Mouse (Mus musculus) kidney, embryonic 14.5 days (tissue): ENCODE data around the gene Ctsh. TPM values are rescaled to one million over a fixed set of nuclear protein-coding genes. Genes with fewer than 3 reads are reported as not detected.
"Not testable (repeated sequence)": the region's sequence is repeated elsewhere in the genome, so short reads cannot be mapped to it uniquely, and the experiment has no call there.

Experiments
- ATAC-seq: fragments of 200-750 bp; cut with Nextera tagmentation; 2 replicates; pipeline ENCODE4 v1.8.0; 2017; ENCODE audit warnings: moderate number of reproducible peaks, mild to moderate bottlenecking, moderate TSS enrichment, moderate library complexity; ENCODE audit not compliant: low FRiP score, low TSS enrichment
- H3K27ac ChIP-seq: fragments of 300-500 bp; sonication (generic); 2 replicates; pipeline ENCODE4 v1.5.1; 2014; ENCODE audit warnings: low read depth, mild to moderate bottlenecking, low read length, moderate library complexity, mixed read lengths
- H3K27me3 ChIP-seq: fragments of 300-500 bp; sonication (generic); 2 replicates; pipeline ENCODE4 v1.6.1; 2014; ENCODE audit warnings: mild to moderate bottlenecking, low read length; ENCODE audit not compliant: control insufficient read depth, insufficient read depth
- H3K36me3 ChIP-seq: fragments of 300-500 bp; sonication (generic); 2 replicates; pipeline ENCODE4 v1.6.1; 2014; ENCODE audit warnings: low read length, mixed read lengths; ENCODE audit not compliant: control insufficient read depth, insufficient read depth
- H3K4me1 ChIP-seq: fragments of 300-500 bp; sonication (generic); 2 replicates; pipeline ENCODE4 v1.6.1; 2014; ENCODE audit warnings: low read length, mixed read lengths; ENCODE audit not compliant: control insufficient read depth, insufficient read depth
- H3K4me2 ChIP-seq: fragments of 300-500 bp; sonication (generic); replicated peaks from 2 replicates; pipeline ENCODE4 v1.6.1; 2014; ENCODE audit warnings: low read depth, mild to moderate bottlenecking, low read length
- H3K4me3 ChIP-seq: fragments of 300-500 bp; sonication (generic); 2 replicates; pipeline ENCODE4 v1.5.1; 2014; ENCODE audit warnings: mild to moderate bottlenecking, low read length
- H3K9ac ChIP-seq: fragments of 300-500 bp; sonication (generic); 2 replicates; pipeline ENCODE4 v1.6.1; 2014; ENCODE audit warnings: low read depth, mild to moderate bottlenecking, low read length, moderate library complexity
- H3K9me3 ChIP-seq: fragments of 300-500 bp; sonication (generic); 2 replicates; pipeline ENCODE4 v1.6.1; 2016; ENCODE audit warnings: low read length; ENCODE audit not compliant: control insufficient read depth
- WGBS: fragments of 180-500 bp; shearing (Covaris S2); extraction: QIAGEN DNeasy Blood & Tissue Kit; methylation state at CpG from one replicate; pipeline ENCODE4 v1.1.7; 2014; 5-methylcytosine and 5-hydroxymethylcytosine counted together
- polyA plus RNA-seq: library from polyadenylated mRNA; unstranded; fragments of >200 nt; fragmentation: Nextera tagmentation; extraction: Ambion mirVana; gene quantifications from 2 replicates; pipeline ENCODE4 v1.2.1, GENCODE M21; 2014

Ctsh gene
- polyA plus RNA-seq, 1 experiment from 2014 or later = 70.4 TPM

DNA sequence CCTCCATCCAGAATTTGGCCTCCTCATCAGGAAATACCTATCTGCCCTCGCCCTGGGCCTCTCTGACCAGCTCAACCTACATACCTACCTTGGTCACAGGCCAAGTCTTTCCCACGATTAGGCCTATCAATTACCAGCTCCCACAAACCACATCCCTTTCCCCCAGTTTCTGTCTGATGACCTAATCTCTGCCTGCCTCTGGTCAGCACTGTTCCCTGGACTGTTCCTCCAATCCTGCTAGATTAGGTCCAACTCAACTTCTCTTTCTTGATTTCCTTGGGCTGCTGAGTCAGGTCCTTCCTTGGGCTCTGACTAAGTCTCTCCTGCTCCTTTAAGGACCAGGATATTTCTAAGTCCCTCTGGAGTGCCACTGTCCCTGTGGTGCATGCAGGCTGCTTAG is 13.4 kb downstream of the Ctsh start:
- WGBS = 79% methylated on average over 2 of the region's 2 CpGs
- no peak overlapping the region for H3K4me2 ChIP-seq
- 0 out of 2 replicates have a peak, but pooled peaks cover 2% of the 10 kb centered on the region for H3K36me3 ChIP-seq
- H3K27ac ChIP-seq = no peak overlapping the region
- no peak for ATAC-seq
- H3K4me1 ChIP-seq = no peaks in the 10 kb centered on the region
- H3K9me3 ChIP-seq = no peaks in the 10 kb centered on the region
- H3K27me3 ChIP-seq = no peaks in the 10 kb centered on the region
- H3K9ac ChIP-seq = no peak overlapping the region
- no peak overlapping the region for H3K4me3 ChIP-seq

DNA sequence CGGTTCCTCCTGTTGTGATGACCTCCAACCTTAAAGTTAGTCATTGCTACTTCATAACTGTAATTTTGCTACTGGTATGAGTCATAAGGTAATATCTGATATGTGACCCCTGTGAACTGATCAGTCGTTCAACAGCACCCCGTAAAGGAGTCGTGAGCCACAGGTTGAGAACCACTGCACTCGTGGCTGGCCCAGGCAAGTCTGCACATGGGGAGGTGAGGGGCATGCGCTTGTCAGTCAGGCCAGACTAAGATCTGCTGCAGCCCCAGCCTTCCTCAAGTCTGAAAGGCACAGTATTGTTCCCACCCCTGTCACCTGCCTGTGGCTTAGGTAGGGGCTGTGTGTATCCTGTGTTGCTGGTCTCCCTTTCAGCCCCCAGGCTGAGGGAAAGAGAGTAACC is 14.8 kb downstream of the Ctsh start:
- Histone ChIP-seq H3K4me2 (no peak overlapping the region), H3K36me3 (0 out of 2 replicates have a peak, but pooled peaks cover 2% of the 10 kb centered on the region), H3K27me3 (no peaks in the 10 kb centered on the region), H3K27ac (no peak overlapping the region), H3K9ac (no peak overlapping the region), H3K9me3 (no peaks in the 10 kb centered on the region), H3K4me1 (no peaks in the 10 kb centered on the region), H3K4me3 (no peak overlapping the region)
- 76% methylated on average over 6 of the region's 6 CpGs for WGBS
- no peak for ATAC-seq

DNA sequence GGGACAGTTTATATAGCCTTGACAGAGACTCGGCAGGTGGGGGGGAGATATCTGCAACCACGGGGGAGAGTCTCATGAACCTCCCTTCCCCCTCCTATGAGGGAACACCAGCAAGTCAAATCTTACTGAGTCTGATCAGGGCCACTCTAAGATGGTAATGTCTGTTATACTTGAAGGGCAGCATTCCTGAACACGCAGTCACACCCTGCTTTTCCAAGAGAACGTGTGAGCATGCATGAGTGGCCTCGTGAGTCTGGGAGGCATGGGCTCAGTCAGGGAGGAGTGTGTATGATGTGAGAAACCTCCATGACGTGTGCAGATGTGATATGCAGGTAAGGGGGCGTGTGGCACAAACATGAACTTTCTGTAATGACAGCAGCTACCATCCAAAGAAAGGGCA is 15.5 kb downstream of the Ctsh start:
- no peaks in the 10 kb centered on the region for H3K27me3 ChIP-seq
- no peaks in the 10 kb centered on the region for H3K9me3 ChIP-seq
- 0 out of 2 replicates have a peak, but pooled peaks cover 2% of the 10 kb centered on the region for H3K36me3 ChIP-seq
- H3K9ac ChIP-seq = no peak overlapping the region
- WGBS = 64% methylated on average over 7 of the region's 7 CpGs
- ATAC-seq = peak; percentile 86
- no peak overlapping the region for H3K4me3 ChIP-seq
- no peaks in the 10 kb centered on the region for H3K4me1 ChIP-seq
- no peak overlapping the region for H3K27ac ChIP-seq
- no peak overlapping the region for H3K4me2 ChIP-seq

DNA sequence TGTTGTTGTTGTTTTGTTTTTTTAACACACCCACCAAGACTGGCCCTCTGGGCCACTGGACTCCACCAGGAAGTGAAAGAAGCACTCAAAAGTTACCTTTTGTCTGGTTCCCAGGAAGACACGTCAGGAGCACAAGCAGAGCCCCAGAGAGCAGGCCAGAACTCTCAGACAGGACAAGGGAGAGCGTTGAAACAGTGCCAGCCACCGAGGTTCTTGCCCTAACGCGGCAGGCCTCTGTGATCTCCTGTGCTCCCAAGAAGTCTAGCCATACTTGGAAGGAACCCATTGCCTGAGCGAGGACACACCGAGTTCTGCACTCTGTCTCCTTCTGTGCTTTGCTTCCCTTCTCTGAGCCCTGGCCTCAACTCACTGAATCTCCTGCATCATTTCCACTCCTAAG is 16.2 kb downstream of the Ctsh start:
- Histone ChIP-seq H3K9me3 (no peaks in the 10 kb centered on the region), H3K4me3 (no peak overlapping the region), H3K9ac (no peak overlapping the region), H3K36me3 (no peaks in the 10 kb centered on the region), H3K4me1 (no peaks in the 10 kb centered on the region), H3K27ac (no peak overlapping the region), H3K4me2 (no peak overlapping the region), H3K27me3 (no peaks in the 10 kb centered on the region)
- ATAC-seq = no peak
- 80% methylated on average over 7 of the region's 7 CpGs for WGBS

DNA sequence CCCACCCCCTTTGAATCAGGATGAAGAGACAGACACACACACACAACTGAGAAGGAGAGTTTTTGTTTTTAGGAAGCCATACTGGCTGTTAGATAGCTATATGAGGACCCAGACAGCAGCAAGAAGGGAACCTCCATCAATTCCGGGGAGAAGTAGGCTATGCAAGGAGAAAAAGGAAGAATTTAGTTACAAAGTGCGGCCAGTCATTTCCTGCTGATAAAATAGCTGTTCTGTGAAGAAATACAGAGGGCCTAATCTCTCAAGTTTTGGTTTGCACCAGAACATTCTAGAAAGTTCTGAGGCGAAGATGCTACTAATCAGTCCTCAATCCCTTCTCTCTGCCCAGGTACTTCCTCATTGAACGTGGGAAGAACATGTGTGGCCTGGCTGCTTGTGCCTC is 21.4 kb downstream of the Ctsh start:
- H3K4me2 ChIP-seq = no peak overlapping the region
- no peak overlapping the region for H3K9ac ChIP-seq
- H3K27ac ChIP-seq = no peak overlapping the region
- no peak for ATAC-seq
- H3K4me3 ChIP-seq = no peak overlapping the region
- H3K36me3 ChIP-seq = no peaks in the 10 kb centered on the region
- 77% methylated on average over 4 of the region's 4 CpGs for WGBS
- no peaks in the 10 kb centered on the region for H3K9me3 ChIP-seq
- no peaks in the 10 kb centered on the region for H3K4me1 ChIP-seq
- H3K27me3 ChIP-seq = no peaks in the 10 kb centered on the region

DNA sequence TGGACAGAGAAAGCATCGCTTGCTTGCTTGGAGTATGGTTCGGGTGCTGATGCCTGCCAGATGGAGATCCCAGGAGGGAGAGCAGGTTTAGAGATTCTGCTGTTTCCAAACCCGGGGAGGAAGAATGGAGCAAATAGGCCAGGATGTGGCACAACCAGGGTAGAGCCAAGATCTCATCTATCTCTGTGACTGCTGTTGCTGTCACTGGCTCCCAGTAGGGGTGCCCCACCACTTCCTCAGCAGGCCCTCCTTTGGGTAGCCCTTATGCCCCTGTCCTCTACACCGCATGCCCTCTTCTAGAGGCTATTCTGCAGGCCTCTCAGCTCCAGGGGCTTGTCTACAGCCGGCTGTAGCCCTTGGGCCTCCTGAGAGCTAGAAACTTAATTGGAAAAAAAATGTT is 22.2 kb downstream of the Ctsh start:
- WGBS = 85% methylated on average over 5 of the region's 5 CpGs
- ATAC-seq = no peak
- no peaks in the 10 kb centered on the region for H3K4me1 ChIP-seq
- no peaks in the 10 kb centered on the region for H3K9me3 ChIP-seq
- no peak overlapping the region for H3K9ac ChIP-seq
- no peak overlapping the region for H3K27ac ChIP-seq
- no peak overlapping the region for H3K4me2 ChIP-seq
- H3K27me3 ChIP-seq = no peaks in the 10 kb centered on the region
- H3K4me3 ChIP-seq = no peak overlapping the region
- no peaks in the 10 kb centered on the region for H3K36me3 ChIP-seq

DNA sequence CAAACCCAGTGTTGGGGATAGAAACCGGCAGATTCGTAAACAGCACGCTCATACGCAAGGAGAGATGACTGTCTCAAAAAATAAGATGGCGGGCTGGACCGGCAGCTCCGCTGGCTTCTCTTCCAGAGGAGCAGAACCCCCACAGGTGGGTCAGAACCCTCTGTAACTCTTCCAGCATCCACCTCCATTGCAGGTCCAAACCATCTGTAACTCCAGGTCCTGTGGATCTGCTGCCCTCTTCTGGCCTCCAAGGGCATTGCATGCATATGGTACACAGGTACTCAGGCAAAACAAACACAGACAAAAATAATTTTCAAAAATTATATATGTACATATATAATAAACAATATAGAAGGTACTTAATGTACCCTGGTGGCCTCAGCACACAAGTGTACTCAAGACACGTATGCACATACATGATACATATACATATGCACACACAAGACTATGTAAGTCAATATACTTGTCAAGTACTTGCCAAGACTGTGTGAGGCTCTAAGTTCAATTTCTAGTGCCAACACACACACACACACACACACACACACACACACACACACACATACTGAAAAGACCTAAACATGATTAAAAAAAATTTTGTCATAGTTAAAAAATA is 23.0 kb downstream of the Ctsh start:
- H3K36me3 ChIP-seq = no peaks in the 10 kb centered on the region
- peak; percentile 56 for ATAC-seq
- H3K9me3 ChIP-seq = no peaks in the 10 kb centered on the region
- no peak overlapping the region for H3K27ac ChIP-seq
- H3K27me3 ChIP-seq = no peaks in the 10 kb centered on the region
- H3K9ac ChIP-seq = no peak overlapping the region
- 62% methylated on average over 8 of the region's 8 CpGs for WGBS
- no peak overlapping the region for H3K4me3 ChIP-seq
- no peaks in the 10 kb centered on the region for H3K4me1 ChIP-seq
- no peak overlapping the region for H3K4me2 ChIP-seq

DNA sequence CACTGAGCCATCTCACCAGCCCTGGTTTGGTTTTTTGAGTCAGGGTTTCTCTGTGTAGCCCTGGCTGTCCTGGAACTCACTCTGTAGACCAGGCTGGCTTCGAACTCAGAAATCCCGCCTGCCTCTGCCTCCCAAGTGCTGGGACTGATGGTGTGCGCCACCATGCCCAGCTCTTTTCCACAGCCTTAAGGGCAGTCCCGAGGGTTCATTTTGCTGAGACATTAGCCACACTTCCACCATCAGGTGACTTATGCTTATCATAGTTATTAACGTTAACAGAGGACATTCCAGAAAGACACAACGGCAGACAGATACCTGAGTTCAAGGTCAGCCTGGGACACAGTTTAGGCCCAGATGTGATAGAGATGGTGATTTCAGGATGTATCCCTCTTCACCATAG is 28.0 kb downstream of the Ctsh start:
- H3K36me3 ChIP-seq, H3K27me3 ChIP-seq, H3K4me1 ChIP-seq, H3K4me3 ChIP-seq, H3K9ac ChIP-seq, H3K9me3 ChIP-seq, H3K4me2 ChIP-seq, ATAC-seq, H3K27ac ChIP-seq: not testable (repeated sequence)
- 89% methylated on average over 6 of the region's 6 CpGs for WGBS

DNA sequence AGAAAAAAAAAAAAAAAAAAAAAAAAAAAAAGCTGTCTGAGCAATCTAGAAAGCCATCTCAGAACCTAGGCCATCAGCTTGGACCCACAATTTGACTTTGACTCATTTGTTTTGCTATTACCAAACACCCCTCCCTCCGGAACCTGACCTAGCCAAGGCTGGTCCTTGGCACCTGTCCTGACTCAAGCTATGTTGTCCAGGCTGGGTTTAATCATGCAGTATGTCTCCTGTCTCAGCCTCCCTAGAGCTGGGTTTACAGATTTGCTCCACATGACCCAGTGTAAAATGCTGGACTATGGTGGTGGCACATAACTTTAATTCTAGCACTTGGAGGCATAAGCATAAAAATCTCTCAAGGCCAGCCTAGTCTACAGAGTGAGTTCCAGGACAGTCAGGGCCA is 29.0 kb downstream of the Ctsh start:
- Histone ChIP-seq H3K4me1 (no peaks in the 10 kb centered on the region), H3K4me2 (no peak overlapping the region), H3K9ac (no peak overlapping the region), H3K36me3 (peaks cover 7% of the 10 kb centered on the region; the same call in 1 of the 2 replicates), H3K9me3 (no peaks in the 10 kb centered on the region), H3K4me3 (no peak overlapping the region), H3K27ac (no peak overlapping the region), H3K27me3 (no peaks in the 10 kb centered on the region)
- no peak for ATAC-seq
- 89% methylated on average over 1 of the region's 1 CpGs for WGBS
